Mouse (Mus musculus) heart, adult 2 months (tissue): ENCODE measurements around the gene Clgn. TPM values are rescaled to one million over a fixed set of nuclear protein-coding genes. Genes with fewer than 3 reads are reported as not detected.

Experiments
- DNase-seq, 2 experiments: peaks; one replicate each; pipeline ENCODE4 v3.0.0; 2021
- H3K27ac ChIP-seq: fragments of 200-600 bp; 2 replicates; pipeline ENCODE4 v1.8.1; 2022
- H3K27me3 ChIP-seq: fragments of 200-500 bp; 2 replicates; pipeline ENCODE4 v1.6.1; 2012; ENCODE audit warnings: mild to moderate bottlenecking, low read length, inconsistent platforms, mixed read lengths; ENCODE audit not compliant: control insufficient read depth, insufficient read depth
- H3K36me3 ChIP-seq: fragments of 200-500 bp; 2 replicates; pipeline ENCODE4 v1.6.1; 2012; ENCODE audit warnings: low read length, inconsistent platforms; ENCODE audit not compliant: control insufficient read depth, insufficient read depth
- H3K4me1 ChIP-seq: fragments of 200-500 bp; 2 replicates; pipeline ENCODE4 v1.6.1; 2011; ENCODE audit warnings: low read length; ENCODE audit not compliant: control insufficient read depth, insufficient read depth
- H3K4me3 ChIP-seq: fragments of 200-600 bp; 2 replicates; pipeline ENCODE4 v1.8.1; 2022
- H3K79me2 ChIP-seq: fragments of 200-500 bp; replicated peaks from 2 replicates; pipeline ENCODE4 v1.6.1; 2012; ENCODE audit warnings: mild to moderate bottlenecking, inconsistent platforms, low read length, moderate library complexity, mixed read lengths; ENCODE audit not compliant: control insufficient read depth, insufficient read depth
- H3K9ac ChIP-seq: fragments of 200-500 bp; 2 replicates; pipeline ENCODE4 v1.6.1; 2012; ENCODE audit warnings: low read depth, mild to moderate bottlenecking, control low read depth, inconsistent platforms, low read length, mixed read lengths
- CTCF ChIP-seq: fragments of 200-600 bp; IDR thresholded peaks from 2 replicates; pipeline ENCODE4 v1.8.1; 2022; ENCODE audit warnings: antibody characterized with exemption, mild to moderate bottlenecking, moderate library complexity
- EP300 ChIP-seq: fragments of 200-500 bp; IDR thresholded peaks from 2 replicates; pipeline ENCODE4 v1.6.1; 2011; ENCODE audit warnings: low read depth, low read length, control low read depth; ENCODE audit not compliant: insufficient read depth
- POLR2A ChIP-seq: fragments of 200-500 bp; IDR thresholded peaks from 2 replicates; pipeline ENCODE4 v1.6.1; 2011; ENCODE audit warnings: mild to moderate bottlenecking, low read depth, low read length, control low read depth; ENCODE audit not compliant: insufficient read depth
- WGBS: fragments of 180-500 bp; shearing (Covaris S2); methylation state at CpG from one replicate; pipeline ENCODE4 v1.1.7; 2018; 5-methylcytosine and 5-hydroxymethylcytosine counted together
- intact Hi-C: fragments of 180-260 bp; cut with DNase I; formaldehyde crosslinking; loops from one replicate; pipeline ENCODE4 v1.15.1; 2025
- polyA plus RNA-seq: library from polyadenylated mRNA; depleted of rRNA; stranded (reverse); fragments of >200 nt; gene quantifications from 2 replicates; pipeline ENCODE4 v1.2.3, GENCODE M21; 2012; rRNA removed
- total RNA-seq, 2 experiments: library from RNA; stranded (reverse); gene quantifications; 2 replicates each; pipeline ENCODE4 v1.2.3; 2021

The Clgn gene
- total and polyA plus RNA-seq, 3 experiments: 0.08 TPM; not detected in 2

DNA sequence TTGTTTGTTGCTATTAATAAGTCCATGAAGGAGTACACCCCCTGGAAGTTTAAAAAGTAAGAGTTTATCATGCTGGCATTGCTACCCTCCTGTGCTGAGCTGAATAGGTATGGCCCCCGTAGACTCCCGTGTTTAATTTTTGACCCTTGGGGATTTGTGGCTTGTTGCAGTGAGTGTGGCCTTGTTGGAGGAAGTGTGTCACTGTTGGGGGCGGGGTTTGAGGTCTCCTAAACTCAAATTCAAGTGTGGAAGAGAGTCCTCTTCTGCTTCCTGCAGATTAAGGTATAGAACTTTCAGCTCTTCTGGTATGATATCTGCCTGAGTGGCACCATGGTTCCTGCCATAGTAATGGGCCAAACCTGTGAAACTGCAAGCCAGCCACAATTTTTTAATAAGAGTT, 69.9 kb downstream of the Clgn start:
- 47% methylated on average over 3 of the region's 3 CpGs for WGBS
- DNase-seq: no peak
- Histone ChIP-seq H3K9ac (no peak overlapping the region), H3K4me3 (no peak overlapping the region), H3K27me3 (no peaks in the 10 kb centered on the region), H3K4me1 (no peaks in the 10 kb centered on the region), H3K36me3 (no peaks in the 10 kb centered on the region), H3K27ac (no peak overlapping the region), H3K79me2 (no peaks in the 10 kb centered on the region)
- no peak for TF ChIP-seq EP300
- no peak for TF ChIP-seq POLR2A
- TF ChIP-seq CTCF: no peak
- intact Hi-C loops: no loop called here

Other genes with a start within 250 kb of the Clgn start
- gene Tbc1d9, start 224.5 kb upstream of the Clgn start, total RNA-seq: 1 to 10 TPM; 2.3 to 2.6 TPM
- gene Tbc1d9, start 224.5 kb upstream of the Clgn start, polyA plus RNA-seq: 2.4 and 3.1 TPM in 2 replicates
- under 1 TPM in 1 of 2 experiments, not detected in 1; 0.20 TPM for gene Gm10645, start 223.7 kb upstream of the Clgn start, total RNA-seq
- 0.29 TPM in 1 of 2 replicates, not detected in the other for gene Gm10645, start 223.7 kb upstream of the Clgn start, polyA plus RNA-seq
- 10 to 100 TPM; 11.1 to 18.1 TPM for gene Ucp1, start 99.5 kb upstream of the Clgn start, total RNA-seq
- 145 and 236 TPM in 2 replicates for gene Ucp1, start 99.5 kb upstream of the Clgn start, polyA plus RNA-seq
- 1 to 10 TPM; 7.7 to 8.3 TPM for gene Elmod2, start 57.4 kb upstream of the Clgn start, total RNA-seq
- gene Elmod2, start 57.4 kb upstream of the Clgn start, polyA plus RNA-seq: 2.7 and 5.9 TPM in 2 replicates
- gene Mgat4d, start 41.4 kb upstream of the Clgn start, total RNA-seq: not detected
- not detected in 2 replicates for gene Mgat4d, start 41.4 kb upstream of the Clgn start, polyA plus RNA-seq
- 10 to 100 TPM; 52.3 TPM for gene Scoc, start 68.5 kb downstream of the Clgn start, total RNA-seq
- 14.0 and 25.9 TPM in 2 replicates for gene Scoc, start 68.5 kb downstream of the Clgn start, polyA plus RNA-seq
- gene Olfr370, start 145.9 kb downstream of the Clgn start, total RNA-seq: not detected
- not detected in 2 replicates for gene Olfr370, start 145.9 kb downstream of the Clgn start, polyA plus RNA-seq
- 100 to 1,000 TPM; 620 to 733 TPM for gene Ndufb7, start 176.8 kb downstream of the Clgn start, total RNA-seq
- 1,081 and 1,159 TPM in 2 replicates for gene Ndufb7, start 176.8 kb downstream of the Clgn start, polyA plus RNA-seq
- 100 to 1,000 TPM; 445 to 505 TPM for gene Tecr, start 218.1 kb downstream of the Clgn start, total RNA-seq
- gene Tecr, start 218.1 kb downstream of the Clgn start, polyA plus RNA-seq: 772 and 935 TPM in 2 replicates
- 10 to 100 TPM; 11.3 to 16.8 TPM for gene Dnajb1, start 218.3 kb downstream of the Clgn start, total RNA-seq
- gene Dnajb1, start 218.3 kb downstream of the Clgn start, polyA plus RNA-seq: 13.4 and 17.4 TPM in 2 replicates